Mouse (Mus musculus) kidney, embryonic 14.5 days (tissue): Measurements from ENCODE around the gene Trpc1. TPM values are rescaled to one million over a fixed set of nuclear protein-coding genes. Genes with fewer than 3 reads are reported as not detected.
A peak's percentile ranks its signal among the peaks of the same experiment; 100 is the strongest.

Experiments
- ATAC-seq: fragments of 200-750 bp; cut with Nextera tagmentation; 2 replicates; pipeline ENCODE4 v1.8.0; 2017; ENCODE audit warnings: moderate number of reproducible peaks, mild to moderate bottlenecking, moderate TSS enrichment, moderate library complexity; ENCODE audit not compliant: low FRiP score, low TSS enrichment
- H3K27ac ChIP-seq: fragments of 300-500 bp; sonication (generic); 2 replicates; pipeline ENCODE4 v1.5.1; 2014; ENCODE audit warnings: low read depth, mild to moderate bottlenecking, low read length, moderate library complexity, mixed read lengths
- H3K27me3 ChIP-seq: fragments of 300-500 bp; sonication (generic); 2 replicates; pipeline ENCODE4 v1.6.1; 2014; ENCODE audit warnings: mild to moderate bottlenecking, low read length; ENCODE audit not compliant: control insufficient read depth, insufficient read depth
- H3K36me3 ChIP-seq: fragments of 300-500 bp; sonication (generic); 2 replicates; pipeline ENCODE4 v1.6.1; 2014; ENCODE audit warnings: low read length, mixed read lengths; ENCODE audit not compliant: control insufficient read depth, insufficient read depth
- H3K4me1 ChIP-seq: fragments of 300-500 bp; sonication (generic); 2 replicates; pipeline ENCODE4 v1.6.1; 2014; ENCODE audit warnings: low read length, mixed read lengths; ENCODE audit not compliant: control insufficient read depth, insufficient read depth
- H3K4me2 ChIP-seq: fragments of 300-500 bp; sonication (generic); replicated peaks from 2 replicates; pipeline ENCODE4 v1.6.1; 2014; ENCODE audit warnings: low read depth, mild to moderate bottlenecking, low read length
- H3K4me3 ChIP-seq: fragments of 300-500 bp; sonication (generic); 2 replicates; pipeline ENCODE4 v1.5.1; 2014; ENCODE audit warnings: mild to moderate bottlenecking, low read length
- H3K9ac ChIP-seq: fragments of 300-500 bp; sonication (generic); 2 replicates; pipeline ENCODE4 v1.6.1; 2014; ENCODE audit warnings: low read depth, mild to moderate bottlenecking, low read length, moderate library complexity
- H3K9me3 ChIP-seq: fragments of 300-500 bp; sonication (generic); 2 replicates; pipeline ENCODE4 v1.6.1; 2016; ENCODE audit warnings: low read length; ENCODE audit not compliant: control insufficient read depth
- WGBS: fragments of 180-500 bp; shearing (Covaris S2); extraction: QIAGEN DNeasy Blood & Tissue Kit; methylation state at CpG from one replicate; pipeline ENCODE4 v1.1.7; 2014; 5-methylcytosine and 5-hydroxymethylcytosine counted together
- polyA plus RNA-seq: library from polyadenylated mRNA; unstranded; fragments of >200 nt; fragmentation: Nextera tagmentation; extraction: Ambion mirVana; gene quantifications from 2 replicates; pipeline ENCODE4 v1.2.1, GENCODE M21; 2014

The Trpc1 gene
- polyA plus RNA-seq, 1 experiment from 2014 or later: 4.8 TPM

DNA sequence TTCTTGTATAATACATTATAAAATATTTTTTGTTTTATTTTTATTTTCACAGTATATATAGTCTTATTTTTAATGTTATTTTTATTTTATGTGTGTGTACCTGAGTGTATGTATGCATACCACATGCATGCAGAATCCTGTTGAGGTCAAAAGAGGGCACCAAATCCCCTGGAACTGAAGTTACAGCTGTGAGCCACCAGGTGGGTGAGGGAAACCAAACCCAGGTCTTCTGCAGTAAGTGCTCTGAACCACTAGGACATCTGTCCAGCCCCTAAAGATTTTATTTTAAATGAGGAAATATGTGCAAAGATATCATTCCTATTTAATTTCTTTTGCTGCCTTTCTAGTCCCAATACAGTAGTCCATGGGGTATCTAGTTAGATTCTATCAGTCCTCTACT is 41.2 kb downstream of the Trpc1 start:
- Histone ChIP-seq H3K4me1 (no peaks in the 10 kb centered on the region), H3K9ac (no peak overlapping the region), H3K4me3 (no peak overlapping the region), H3K36me3 (no peaks in the 10 kb centered on the region), H3K9me3 (no peaks in the 10 kb centered on the region), H3K27ac (no peak overlapping the region), H3K27me3 (no peaks in the 10 kb centered on the region), H3K4me2 (no peak overlapping the region)
- no peak for ATAC-seq

GRCm38 (mm10) chr9:95705371-95705770 is 44.8 kb downstream of the Trpc1 start:
- no peak overlapping the region for H3K4me3 ChIP-seq
- 94% methylated on average over 5 of the region's 5 CpGs for WGBS
- no peaks in the 10 kb centered on the region for H3K27me3 ChIP-seq
- no peak overlapping the region for H3K27ac ChIP-seq
- no peaks in the 10 kb centered on the region for H3K36me3 ChIP-seq
- no peaks in the 10 kb centered on the region for H3K4me1 ChIP-seq
- no peak overlapping the region for H3K9ac ChIP-seq
- ATAC-seq: no peak
- no peaks in the 10 kb centered on the region for H3K9me3 ChIP-seq
- no peak overlapping the region for H3K4me2 ChIP-seq

DNA sequence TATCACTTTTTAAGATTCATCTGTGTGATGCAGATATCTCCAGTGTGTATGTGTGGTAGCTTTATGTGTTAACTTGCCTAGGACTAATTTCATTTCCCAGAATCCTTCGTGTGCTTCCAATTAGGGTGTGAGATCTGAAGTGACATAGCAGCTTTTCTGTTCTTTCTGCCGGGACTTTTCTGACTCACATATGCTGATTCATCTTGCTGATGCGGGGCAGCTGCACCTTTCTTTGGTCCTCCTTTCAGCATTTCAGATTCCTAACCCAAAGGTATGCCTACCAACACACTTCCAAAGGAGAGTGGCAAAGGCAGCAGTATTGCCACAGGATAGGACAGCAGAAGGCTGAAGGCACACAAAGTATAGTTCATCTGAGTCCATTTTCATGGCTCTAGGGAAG is 46.1 kb downstream of the Trpc1 start:
- WGBS: 84% methylated on average over 3 of the region's 3 CpGs
- Histone ChIP-seq H3K4me3 (no peak overlapping the region), H3K27ac (no peak overlapping the region), H3K27me3 (no peaks in the 10 kb centered on the region), H3K4me2 (no peak overlapping the region), H3K9me3 (no peaks in the 10 kb centered on the region), H3K4me1 (no peaks in the 10 kb centered on the region), H3K9ac (no peak overlapping the region), H3K36me3 (no peaks in the 10 kb centered on the region)
- no peak for ATAC-seq

DNA sequence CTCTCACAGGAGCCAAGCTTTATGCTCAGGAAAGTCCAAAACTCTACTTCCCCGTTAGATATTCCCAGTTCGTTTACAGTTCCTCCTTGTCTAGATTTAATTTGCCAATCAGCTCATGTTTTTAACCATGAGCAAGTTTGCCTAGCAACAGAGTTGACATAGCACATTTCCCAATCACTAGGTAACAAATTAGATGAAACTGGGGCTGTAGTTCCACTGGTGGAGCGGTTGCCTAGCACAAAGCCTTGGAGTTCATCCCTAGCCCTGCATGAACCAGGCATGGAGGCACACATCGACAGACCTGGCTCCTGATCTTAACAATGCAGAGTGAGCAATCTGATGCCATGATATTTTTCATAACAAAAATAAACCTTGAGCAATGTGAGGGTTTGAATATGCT is 50.9 kb downstream of the Trpc1 start:
- no peak overlapping the region for H3K9ac ChIP-seq
- no peaks in the 10 kb centered on the region for H3K9me3 ChIP-seq
- no peaks in the 10 kb centered on the region for H3K27me3 ChIP-seq
- no peaks in the 10 kb centered on the region for H3K36me3 ChIP-seq
- no peaks in the 10 kb centered on the region; the same call in 1 of the 2 replicates for H3K4me1 ChIP-seq
- 90% methylated on average over 4 of the region's 4 CpGs for WGBS
- no peak overlapping the region for H3K27ac ChIP-seq
- H3K4me2 ChIP-seq: no peak overlapping the region
- ATAC-seq: no peak
- no peak overlapping the region for H3K4me3 ChIP-seq

DNA sequence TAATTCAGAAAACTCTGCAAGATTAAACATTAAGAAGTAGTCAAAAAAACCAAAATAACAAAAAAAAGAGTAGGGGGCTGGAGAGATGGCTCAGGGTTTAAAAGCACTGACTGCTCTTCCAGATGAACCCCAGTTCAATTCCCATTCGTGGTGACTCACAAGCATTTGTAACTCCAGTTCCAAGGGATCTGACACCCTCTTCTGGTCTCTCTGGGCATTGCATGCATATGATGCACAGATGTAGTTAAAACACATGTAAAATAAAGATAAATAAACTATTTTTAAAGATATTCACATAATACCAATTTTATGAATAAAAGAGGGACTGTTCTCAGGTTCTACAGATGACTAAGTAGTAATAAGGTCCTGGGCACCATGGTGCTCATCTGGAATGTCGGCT is 52.4 kb downstream of the Trpc1 start:
- Histone ChIP-seq H3K4me3 (no peak overlapping the region), H3K9ac (no peak overlapping the region), H3K36me3 (no peaks in the 10 kb centered on the region), H3K4me1 (peaks cover 5% of the 10 kb centered on the region; the same call in 1 of the 2 replicates), H3K27ac (no peak overlapping the region), H3K27me3 (no peaks in the 10 kb centered on the region), H3K4me2 (no peak overlapping the region), H3K9me3 (no peaks in the 10 kb centered on the region)
- WGBS: 59% methylated on average over 2 of the region's 2 CpGs
- ATAC-seq: no peak

- no peak overlapping the region for H3K27ac ChIP-seq
- 51% methylated on average over 6 of the region's 6 CpGs for WGBS
- no peak for ATAC-seq
- no peaks in the 10 kb centered on the region for H3K36me3 ChIP-seq
- H3K4me1 ChIP-seq: peaks cover 5% of the 10 kb centered on the region; the same call in 1 of the 2 replicates
- H3K27me3 ChIP-seq: no peaks in the 10 kb centered on the region
- no peak overlapping the region for H3K4me3 ChIP-seq
- no peak overlapping the region for H3K9ac ChIP-seq
- H3K4me2 ChIP-seq: no peak overlapping the region
- H3K9me3 ChIP-seq: no peaks in the 10 kb centered on the region
Measured at GRCm38 (mm10) chr9:95696581-95696980, 53.6 kb downstream of the Trpc1 start.

GRCm38 (mm10) chr9:95695023-95695422 is 55.2 kb downstream of the Trpc1 start:
- WGBS: 89% methylated on average over 15 of the region's 15 CpGs
- ATAC-seq: no peak

DNA sequence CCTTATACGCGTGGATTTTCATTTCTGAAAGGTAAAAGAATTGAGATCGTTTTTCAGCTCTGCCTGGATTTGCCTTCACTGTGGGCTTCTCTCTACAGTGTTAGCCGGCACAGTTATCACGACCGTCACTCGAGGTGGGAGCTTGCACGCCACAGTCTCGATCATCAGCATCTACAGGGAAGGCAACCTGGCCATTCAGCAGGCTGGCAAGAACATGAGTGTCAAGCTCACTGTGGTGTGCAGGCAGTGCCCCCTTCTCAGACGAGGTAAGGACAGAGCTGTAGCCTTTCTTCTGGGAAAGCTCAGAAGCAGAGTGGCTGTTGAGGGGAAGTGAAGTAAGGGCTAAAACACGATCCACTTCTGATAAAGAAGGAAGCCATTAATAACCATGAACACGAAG is 55.6 kb downstream of the Trpc1 start:
- Histone ChIP-seq H3K36me3 (no peaks in the 10 kb centered on the region), H3K9ac (no peak overlapping the region), H3K27me3 (no peaks in the 10 kb centered on the region), H3K27ac (no peak overlapping the region), H3K9me3 (no peaks in the 10 kb centered on the region), H3K4me1 (peaks cover 5% of the 10 kb centered on the region; the same call in 1 of the 2 replicates), H3K4me3 (no peak overlapping the region), H3K4me2 (no peak overlapping the region)
- ATAC-seq: no peak
- WGBS: 76% methylated on average over 12 of the region's 12 CpGs

More at GRCm38 (mm10) chr9:95695023-95695422, 55.2 kb downstream of the Trpc1 start:
- Histone ChIP-seq H3K4me2 (no peak overlapping the region), H3K9ac (no peak overlapping the region), H3K27ac (no peak overlapping the region), H3K27me3 (no peaks in the 10 kb centered on the region), H3K36me3 (no peaks in the 10 kb centered on the region), H3K9me3 (no peaks in the 10 kb centered on the region), H3K4me1 (peaks cover 5% of the 10 kb centered on the region; the same call in 1 of the 2 replicates), H3K4me3 (no peak overlapping the region)

DNA sequence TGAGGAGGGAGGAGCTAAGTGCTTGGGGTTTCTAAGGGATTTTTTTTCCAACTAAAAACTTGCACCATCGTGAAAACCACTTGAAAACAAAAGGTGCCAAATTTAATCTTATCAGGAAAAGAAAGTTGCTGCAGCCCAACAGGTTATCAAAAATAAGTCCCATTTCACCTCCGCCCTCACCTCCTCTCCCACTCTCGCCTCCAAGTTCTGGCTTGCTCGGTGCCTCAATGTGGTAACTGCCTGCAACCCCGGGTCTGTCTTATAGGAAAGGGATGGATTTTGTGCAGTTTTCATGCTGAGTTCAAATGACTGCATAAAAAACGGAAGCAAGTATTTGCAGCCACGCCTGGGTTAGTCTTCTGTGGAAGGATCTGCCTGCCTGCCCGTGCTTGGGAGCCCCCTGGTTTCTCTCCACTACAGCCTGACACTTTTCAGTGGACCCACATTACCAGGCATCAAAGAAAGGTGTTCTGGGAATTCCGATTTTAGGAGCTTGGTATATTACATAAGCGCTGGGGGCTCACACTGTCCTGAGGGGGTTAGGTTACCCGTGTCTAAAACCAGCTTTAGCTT is 56.6 kb downstream of the Trpc1 start:
- 59% methylated on average over 11 of the region's 11 CpGs for WGBS
- no peak for ATAC-seq

More for the DNA sequence above, 56.6 kb downstream of the Trpc1 start:
- no peak overlapping the region for H3K9ac ChIP-seq
- no peaks in the 10 kb centered on the region for H3K27me3 ChIP-seq
- no peak overlapping the region for H3K27ac ChIP-seq
- H3K4me3 ChIP-seq: no peak overlapping the region
- no peaks in the 10 kb centered on the region for H3K9me3 ChIP-seq
- peaks cover 5% of the 10 kb centered on the region; the same call in 1 of the 2 replicates for H3K4me1 ChIP-seq
- 0 out of 2 replicates have a peak overlapping the region, but pooled peaks have one; percentile 15 for H3K4me2 ChIP-seq
- H3K36me3 ChIP-seq: no peaks in the 10 kb centered on the region
